Mouse (Mus musculus) stomach, postnatal 0 days (tissue): ENCODE data around the gene Dennd4c.

Experiments used
- CTCF ChIP-seq: IDR thresholded peaks from 2 replicates; pipeline ENCODE4 v1.5.1; 2016; ENCODE audit warnings: antibody characterized with exemption, low read depth, mild to moderate bottlenecking, moderate library complexity
- EP300 ChIP-seq: optimal IDR thresholded peaks from 2 replicates; pipeline ENCODE3; 2016; ENCODE audit warnings: antibody characterized with exemption

- TF ChIP-seq CTCF (no peak), EP300 (peak; percentile 98)
Measured at GRCm38 (mm10) chr4:86857113-86858069, 109.0 kb downstream of the Dennd4c start, which contains the start of gene Rps6.
